Mouse (Mus musculus) spleen, adult 2 months (tissue): Measurements from ENCODE around the gene Nup160.

ENCODE experiments used
- CTCF ChIP-seq: fragments of 200-500 bp; IDR thresholded peaks from 2 replicates; pipeline ENCODE4 v1.5.1; 2011; ENCODE audit warnings: mild to moderate bottlenecking, inconsistent platforms; ENCODE audit not compliant: insufficient read depth, insufficient read length, insufficient replicate concordance; ENCODE audit errors: extremely low read depth
- POLR2A ChIP-seq: fragments of 200-500 bp; IDR thresholded peaks from 2 replicates; pipeline ENCODE4 v1.6.1; 2011; ENCODE audit warnings: low read depth, low read length, inconsistent platforms

- TF ChIP-seq POLR2A (no peak), CTCF (no peak)
Observed at GRCm38 (mm10) chr2:90754188-90754587, 77.2 kb downstream of the Nup160 start.
